8 mouse cellular contexts compared by ENCODE assay signal in the genomic region with DNA sequence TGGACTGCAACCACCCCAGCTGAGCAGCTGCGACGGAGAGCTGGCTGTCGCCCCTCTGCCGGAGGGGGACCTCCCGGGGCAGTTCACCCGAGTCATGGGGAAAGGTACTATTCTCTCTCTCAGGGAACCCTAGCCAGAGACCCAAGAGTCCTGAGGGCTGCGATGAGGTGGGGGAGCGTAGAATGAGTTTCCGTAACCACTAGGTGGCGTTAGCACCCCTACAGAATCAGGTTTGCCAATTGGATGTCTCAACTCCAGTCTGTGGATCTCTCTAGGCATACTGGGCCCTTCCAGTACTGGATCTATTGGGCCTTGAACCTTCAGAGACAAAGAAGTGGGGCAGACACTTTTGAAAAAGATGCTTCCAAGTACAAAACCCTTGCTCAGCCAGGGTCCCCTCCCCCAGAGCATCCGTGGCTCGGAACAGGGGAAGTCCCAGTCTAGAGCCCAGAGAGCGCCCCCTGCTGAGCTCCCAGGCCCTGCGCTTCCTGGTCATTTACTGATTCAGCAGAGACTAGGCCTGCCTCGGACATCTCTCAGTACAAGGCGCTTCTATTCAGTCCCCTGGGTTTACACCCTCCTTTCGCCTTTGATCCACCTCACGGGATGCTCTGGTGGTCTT.
DNase-seq lines count a peak whose midpoint lies in the region; ATAC-seq lines count a peak whose summit lies in the region.

No protein-coding gene starts in this region.

- H3K9me3 ChIP-seq in heart, embryonic 12.5 days (replicated peaks) = no peaks in the 10 kb centered on the region
- no peaks in the 10 kb centered on the region for H3K9me3 ChIP-seq in neural tube, embryonic 11.5 days (ENCODE audit: control insufficient read depth, low read length)
- H3K9me3 ChIP-seq in neural tube, embryonic 15.5 days (replicated peaks) = no peaks in the 10 kb centered on the region
- H3K9me3 ChIP-seq in limb, embryonic 10.5 days (replicated peaks) = no peaks in the 10 kb centered on the region

- H3K36me3 ChIP-seq in heart, embryonic 12.5 days = peaks cover 54% of the 10 kb centered on the region
- H3K36me3 ChIP-seq in neural tube, embryonic 11.5 days (ENCODE audit: control insufficient read depth, insufficient read depth, low read length) = no peaks in the 10 kb centered on the region
- H3K36me3 ChIP-seq in neural tube, embryonic 15.5 days = no peaks in the 10 kb centered on the region
- H3K36me3 ChIP-seq in limb, embryonic 10.5 days = peaks cover 3% of the 10 kb centered on the region; the same call in 1 of the 2 replicates

- H3K9ac ChIP-seq in heart, embryonic 12.5 days = no peak overlapping the region
- H3K9ac ChIP-seq in neural tube, embryonic 11.5 days (ENCODE audit: low read length) = no peak overlapping the region
- no peak overlapping the region for H3K9ac ChIP-seq in neural tube, embryonic 15.5 days (replicated peaks)

- H3K4me1 ChIP-seq in heart, embryonic 12.5 days (replicated peaks) = peaks cover 28% of the 10 kb centered on the region
- no peaks in the 10 kb centered on the region for H3K4me1 ChIP-seq in neural tube, embryonic 11.5 days (ENCODE audit: control insufficient read depth, insufficient read depth, low read length)
- H3K4me1 ChIP-seq in neural tube, embryonic 15.5 days = no peaks in the 10 kb centered on the region
- H3K4me1 ChIP-seq in limb, embryonic 10.5 days = 0 out of 2 replicates have a peak, but pooled peaks cover 8% of the 10 kb centered on the region

- no peak overlapping the region for H3K4me3 ChIP-seq in heart, embryonic 12.5 days
- H3K4me3 ChIP-seq in neural tube, embryonic 11.5 days (ENCODE audit: low read depth, low read length) = no peak overlapping the region
- H3K4me3 ChIP-seq in neural tube, embryonic 15.5 days (replicated peaks) = no peak overlapping the region
- H3K4me3 ChIP-seq in limb, embryonic 10.5 days = no peak overlapping the region

- 66% methylated on average over 18 of the region's 18 CpGs for WGBS in heart, embryonic 12.5 days
- whole genome bisulfite sequencing in neural tube, embryonic 11.5 days = 61% methylated on average over 18 of the region's 18 CpGs
- WGBS in neural tube, embryonic 15.5 days = 61% methylated on average over 18 of the region's 18 CpGs
- WGBS in limb, embryonic 10.5 days = 62% methylated on average over 18 of the region's 18 CpGs

- ATAC-seq in heart, embryonic 12.5 days (ENCODE audit: insufficient number of reproducible peaks, low FRiP score) = no peak; the same call in 1 of the 2 replicates
- ATAC-seq in neural tube, embryonic 11.5 days (ENCODE audit: insufficient read depth, low FRiP score, low TSS enrichment) = no peak
- ATAC-seq in neural tube, embryonic 15.5 days (ENCODE audit: low FRiP score) = no peak

- no peak overlapping the region for H3K27ac ChIP-seq in heart, embryonic 12.5 days (ENCODE audit: poor library complexity, severe bottlenecking)
- H3K27ac ChIP-seq in neural tube, embryonic 11.5 days (ENCODE audit: low read depth, low read length) = no peak overlapping the region
- no peak overlapping the region for H3K27ac ChIP-seq in neural tube, embryonic 15.5 days (replicated peaks)
- no peak overlapping the region for H3K27ac ChIP-seq in limb, embryonic 10.5 days

- H3K27me3 ChIP-seq in heart, embryonic 12.5 days (replicated peaks) = no peaks in the 10 kb centered on the region
- no peaks in the 10 kb centered on the region for H3K27me3 ChIP-seq in neural tube, embryonic 11.5 days (ENCODE audit: control insufficient read depth, insufficient read depth, low read length)
- H3K27me3 ChIP-seq in neural tube, embryonic 15.5 days (replicated peaks) = no peaks in the 10 kb centered on the region
- no peaks in the 10 kb centered on the region for H3K27me3 ChIP-seq in limb, embryonic 10.5 days (ENCODE audit: low read depth, poor library complexity, severe bottlenecking)

- no peak overlapping the region for H3K4me2 ChIP-seq in heart, embryonic 12.5 days
- no peak overlapping the region for H3K4me2 ChIP-seq in neural tube, embryonic 11.5 days (ENCODE audit: low read depth)
- no peak overlapping the region for H3K4me2 ChIP-seq in neural tube, embryonic 15.5 days

- peak; percentile 31 to 49 for DNase-seq in heart, adult 18-20 months
- DNase-seq in neural tube, embryonic 11.5 days (ENCODE audit: low spot score) = peak; percentile 30
- peak; percentile 23 for DNase-seq in brain, adult 2 months (ENCODE audit: low read depth, low spot score)
- DNase-seq in limb, embryonic 10.5 days (ENCODE audit: low spot score) = peak; percentile 44
- DNase-seq in spleen, postnatal 10 days (ENCODE audit: low spot score in 2 of 2) = no peak
- DNase-seq in layer of hippocampus, postnatal 36 days = no peak

Comparison
In these comparisons a context has a peak if more than half of its experiments do, and no peak if none do; other contexts are left out.
1. DNase-seq: peak in heart, adult 18-20 months (2 of 2), neural tube, embryonic 11.5 days (single experiment), brain, adult 2 months (single experiment) and limb, embryonic 10.5 days (single experiment); none in spleen, postnatal 10 days (0 of 2) and layer of hippocampus, postnatal 36 days (0 of 2).